Mouse (Mus musculus) kidney, embryonic 16.5 days (tissue): ENCODE results near the gene Pycr2. TPM values are rescaled to one million over a fixed set of nuclear protein-coding genes. Genes with fewer than 3 reads are reported as not detected.

Experiments used
- ATAC-seq: fragments of 200-750 bp; cut with Nextera tagmentation; 2 replicates; pipeline ENCODE4 v1.8.0; 2017; ENCODE audit warnings: moderate TSS enrichment; ENCODE audit not compliant: low FRiP score, low TSS enrichment
- H3K27ac ChIP-seq: fragments of 300-500 bp; sonication (generic); 2 replicates; pipeline ENCODE4 v1.5.1; 2014; ENCODE audit warnings: low read length
- H3K27me3 ChIP-seq: fragments of 300-500 bp; sonication (generic); 2 replicates; pipeline ENCODE4 v1.6.1; 2014; ENCODE audit warnings: low read length, control low read depth, mixed read lengths; ENCODE audit not compliant: insufficient read depth
- H3K36me3 ChIP-seq: fragments of 300-500 bp; sonication (generic); 2 replicates; pipeline ENCODE4 v1.6.1; 2014; ENCODE audit warnings: low read length, control low read depth, mixed read lengths; ENCODE audit not compliant: insufficient read depth
- H3K4me1 ChIP-seq: fragments of 300-500 bp; sonication (generic); 2 replicates; pipeline ENCODE4 v1.6.1; 2014; ENCODE audit warnings: low read length, control low read depth, mixed read lengths; ENCODE audit not compliant: insufficient read depth
- H3K4me2 ChIP-seq: fragments of 300-500 bp; sonication (generic); replicated peaks from 2 replicates; pipeline ENCODE4 v1.6.1; 2014; ENCODE audit warnings: low read depth, low read length
- H3K4me3 ChIP-seq: fragments of 300-500 bp; sonication (generic); 2 replicates; pipeline ENCODE4 v1.5.1; 2014; ENCODE audit warnings: mild to moderate bottlenecking, low read length
- H3K9ac ChIP-seq: fragments of 300-500 bp; sonication (generic); replicated peaks from 2 replicates; pipeline ENCODE4 v1.6.1; 2014; ENCODE audit warnings: low read length
- H3K9me3 ChIP-seq: fragments of 300-500 bp; sonication (generic); 2 replicates; pipeline ENCODE4 v1.6.1; 2016; ENCODE audit warnings: low read length, control low read depth
- WGBS: fragments of 180-500 bp; shearing (Covaris S2); extraction: QIAGEN DNeasy Blood & Tissue Kit; methylation state at CpG from one replicate; pipeline ENCODE4 v1.1.7; 2014; 5-methylcytosine and 5-hydroxymethylcytosine counted together
- polyA plus RNA-seq: library from polyadenylated mRNA; unstranded; fragments of >200 nt; fragmentation: Nextera tagmentation; extraction: Ambion mirVana; gene quantifications from 2 replicates; pipeline ENCODE4 v1.2.1, GENCODE M21; 2015

Pycr2 gene
- polyA plus RNA-seq = 111 TPM in 2 replicates

DNA sequence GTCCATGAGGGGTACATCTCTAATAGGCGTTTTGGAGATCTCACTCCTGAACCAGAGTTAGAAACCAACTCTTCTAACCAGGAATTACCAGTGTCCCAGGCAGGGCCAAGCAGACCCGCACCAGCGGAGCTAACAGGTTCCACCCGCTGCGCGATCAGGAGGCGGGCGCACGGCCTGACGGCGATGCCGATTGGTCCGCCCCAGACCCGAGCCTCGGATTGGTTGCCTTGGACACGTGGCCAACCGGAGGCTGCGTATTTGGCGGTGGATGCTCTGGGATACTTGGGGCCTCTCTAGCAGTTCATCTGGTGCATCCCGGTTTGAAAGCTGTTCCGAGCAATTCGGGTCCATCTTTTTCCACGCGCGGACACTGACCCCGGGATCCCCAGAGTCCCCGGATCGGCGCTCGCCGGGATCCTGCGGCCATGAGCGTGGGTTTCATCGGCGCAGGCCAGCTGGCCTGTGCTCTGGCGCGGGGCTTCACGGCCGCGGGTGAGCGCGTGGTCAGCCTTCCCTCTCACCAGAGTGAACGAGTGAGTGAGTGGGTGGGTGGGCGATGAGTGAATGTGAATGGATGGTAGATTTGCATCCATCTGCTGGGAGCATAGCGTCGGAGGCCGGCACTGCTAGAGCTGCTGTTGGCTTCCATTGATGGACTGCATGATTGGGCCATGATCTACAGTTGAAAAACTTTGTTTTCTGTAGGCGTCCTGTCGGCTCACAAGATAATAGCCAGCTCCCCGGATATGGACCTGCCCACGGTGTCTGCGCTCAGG is at the start of gene Pycr2:
Gene Pycr2, plus strand, starts transcription at position 255 of the 776 bp plus-strand sequence.
- no peaks in the 10 kb centered on the region for H3K9me3 ChIP-seq
- H3K27me3 ChIP-seq = no peaks in the 10 kb centered on the region
- WGBS = under 1% methylated on average over 52 of the region's 52 CpGs
- H3K27ac ChIP-seq = peak within 1 kb of the TSS; percentile 94
- peak within 1 kb of the TSS; percentile 92 for H3K9ac ChIP-seq
- H3K4me3 ChIP-seq = peak within 1 kb of the TSS; percentile 88
- peaks cover 18% of the 10 kb centered on the region for H3K4me1 ChIP-seq
- H3K36me3 ChIP-seq = peaks cover 29% of the 10 kb centered on the region
- peak within 1 kb of the TSS; percentile 89 for H3K4me2 ChIP-seq
- ATAC-seq = peak; percentile 100

DNA sequence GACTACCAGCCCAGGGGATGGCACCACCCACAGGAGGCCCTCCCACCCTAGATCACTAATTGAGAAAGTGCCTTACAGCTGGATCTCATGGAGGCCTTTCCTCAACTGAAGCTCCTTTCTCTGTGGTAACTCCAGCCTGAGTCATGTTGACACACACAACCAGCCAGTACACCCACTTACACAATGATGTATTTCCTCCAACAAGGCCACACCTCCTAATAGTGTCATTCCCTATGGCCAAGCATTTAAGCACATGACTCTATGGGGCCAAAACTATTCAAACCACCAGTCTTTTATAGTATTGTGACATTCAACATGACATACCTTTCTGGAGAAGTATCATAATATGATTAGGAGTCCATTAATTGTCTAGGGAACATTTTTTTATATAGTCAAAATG is 45.3 kb upstream of the Pycr2 start:
- no peaks in the 10 kb centered on the region for H3K9me3 ChIP-seq
- H3K27me3 ChIP-seq = no peaks in the 10 kb centered on the region
- ATAC-seq = no peak
- no peak overlapping the region for H3K4me3 ChIP-seq
- H3K9ac ChIP-seq = no peak overlapping the region
- peaks cover 69% of the 10 kb centered on the region for H3K36me3 ChIP-seq
- H3K4me1 ChIP-seq = no peaks in the 10 kb centered on the region
- no peak overlapping the region for H3K27ac ChIP-seq
- H3K4me2 ChIP-seq = no peak overlapping the region

DNA sequence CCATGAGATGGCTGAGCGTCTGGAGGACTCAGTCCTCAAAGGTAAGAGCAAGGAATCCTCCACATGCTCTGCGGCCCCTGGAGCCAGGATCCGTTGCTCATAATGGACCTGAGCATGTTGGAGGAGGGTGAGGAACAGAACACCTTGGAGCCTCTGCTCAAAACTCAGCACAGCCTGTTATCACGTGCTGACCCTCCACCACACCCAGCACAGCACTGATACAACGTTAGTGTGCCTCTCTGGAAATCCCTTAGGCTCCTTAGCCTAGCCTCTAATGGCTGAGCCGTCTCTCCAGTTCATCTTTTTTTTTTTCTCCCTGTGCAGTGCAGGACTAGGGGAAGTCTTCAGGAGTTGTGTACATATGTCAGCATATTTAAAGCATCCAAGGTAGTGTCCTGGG is 44.1 kb upstream of the Pycr2 start:
- H3K4me1 ChIP-seq = no peaks in the 10 kb centered on the region
- H3K27ac ChIP-seq = no peak overlapping the region
- no peak overlapping the region for H3K4me3 ChIP-seq
- no peak overlapping the region for H3K9ac ChIP-seq
- no peaks in the 10 kb centered on the region for H3K9me3 ChIP-seq
- H3K36me3 ChIP-seq = peaks cover 78% of the 10 kb centered on the region
- H3K4me2 ChIP-seq = no peak overlapping the region
- WGBS = 93% methylated on average over 6 of the region's 6 CpGs
- H3K27me3 ChIP-seq = no peaks in the 10 kb centered on the region
- ATAC-seq = no peak

DNA sequence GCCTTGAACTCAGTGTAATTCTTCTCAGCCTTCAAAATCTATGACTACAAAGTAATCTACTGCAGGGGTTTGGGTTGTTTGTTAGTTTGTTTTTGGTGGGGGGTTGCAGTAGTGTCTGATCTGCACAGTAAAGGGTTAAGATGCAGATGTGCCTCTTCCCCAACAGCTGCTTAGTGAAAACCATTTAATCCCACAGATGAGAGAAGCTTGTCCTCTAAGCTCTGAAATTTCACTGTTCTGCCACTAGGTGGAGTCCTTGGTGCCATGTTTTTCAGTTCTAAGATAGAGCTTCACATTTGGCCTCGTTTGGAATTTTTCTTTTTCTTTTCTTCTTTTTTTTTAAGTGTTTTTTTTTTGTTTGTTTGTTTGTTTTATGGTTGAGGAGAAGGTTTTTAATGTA is 40.5 kb upstream of the Pycr2 start:
- Histone ChIP-seq H3K27ac (no peak overlapping the region), H3K4me1 (no peaks in the 10 kb centered on the region), H3K36me3 (peaks cover 73% of the 10 kb centered on the region), H3K4me3 (no peak overlapping the region), H3K9ac (no peak overlapping the region), H3K27me3 (no peaks in the 10 kb centered on the region), H3K4me2 (no peak overlapping the region), H3K9me3 (no peaks in the 10 kb centered on the region)
- 7% methylated on average over 1 of the region's 1 CpGs for WGBS
- ATAC-seq = no peak

DNA sequence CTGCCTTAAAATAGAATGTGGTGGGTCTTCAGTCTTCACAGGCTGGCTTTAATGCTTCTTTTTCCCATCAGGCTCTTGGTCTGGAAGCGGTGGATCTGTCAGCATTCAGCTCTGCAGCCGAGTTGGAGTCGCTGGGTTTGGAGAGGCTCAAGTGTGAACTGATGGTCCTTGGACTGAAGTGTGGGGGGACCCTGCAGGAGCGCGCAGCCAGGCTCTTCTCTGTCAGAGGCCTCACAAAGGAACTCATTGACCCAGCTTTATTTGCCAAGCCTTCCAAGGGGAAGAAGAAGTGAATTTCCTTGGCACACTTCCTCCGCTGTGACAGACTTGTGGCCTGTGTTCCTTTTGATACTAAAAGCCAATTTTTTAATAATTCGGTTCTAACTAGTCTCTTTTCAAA is 38.1 kb upstream of the Pycr2 start:
- no peak overlapping the region for H3K27ac ChIP-seq
- no peak overlapping the region for H3K4me2 ChIP-seq
- H3K27me3 ChIP-seq = no peaks in the 10 kb centered on the region
- no peaks in the 10 kb centered on the region for H3K4me1 ChIP-seq
- WGBS = 97% methylated on average over 7 of the region's 7 CpGs
- ATAC-seq = no peak
- no peak overlapping the region for H3K9ac ChIP-seq
- peaks cover 52% of the 10 kb centered on the region for H3K36me3 ChIP-seq
- H3K9me3 ChIP-seq = no peaks in the 10 kb centered on the region
- no peak overlapping the region for H3K4me3 ChIP-seq

DNA sequence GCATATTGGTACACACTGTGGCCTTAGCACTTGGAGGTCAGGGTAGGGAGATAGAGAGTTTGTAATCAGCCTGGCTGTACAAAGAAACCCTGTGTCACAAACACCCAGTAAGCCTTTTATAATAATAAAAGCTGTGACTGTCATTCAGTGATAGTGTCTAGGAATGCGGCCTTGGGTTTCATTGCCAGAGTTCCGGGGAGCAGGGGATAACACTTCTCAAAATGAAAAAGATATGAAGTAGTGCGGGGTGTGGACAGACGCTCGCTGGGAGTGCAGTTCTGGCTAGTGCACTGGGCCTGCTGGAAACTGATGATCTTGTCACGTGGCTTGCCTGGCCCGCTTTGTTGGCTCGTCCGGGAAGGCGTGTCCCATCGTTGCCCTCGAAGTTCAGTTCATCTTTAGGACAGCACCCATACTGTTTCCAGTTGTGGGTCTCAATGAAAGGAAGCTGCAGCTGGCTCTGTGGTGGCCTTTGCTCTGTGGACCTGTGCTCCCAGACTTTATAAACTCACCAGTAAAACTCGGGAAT is 33.9 kb upstream of the Pycr2 start:
- H3K27ac ChIP-seq = no peak overlapping the region
- no peak overlapping the region for H3K4me2 ChIP-seq
- H3K4me3 ChIP-seq = no peak overlapping the region
- no peaks in the 10 kb centered on the region for H3K9me3 ChIP-seq
- no peak overlapping the region for H3K9ac ChIP-seq
- H3K4me1 ChIP-seq = no peaks in the 10 kb centered on the region
- ATAC-seq = no peak
- 75% methylated on average over 13 of the region's 13 CpGs for WGBS
- H3K27me3 ChIP-seq = no peaks in the 10 kb centered on the region
- peaks cover 22% of the 10 kb centered on the region for H3K36me3 ChIP-seq

DNA sequence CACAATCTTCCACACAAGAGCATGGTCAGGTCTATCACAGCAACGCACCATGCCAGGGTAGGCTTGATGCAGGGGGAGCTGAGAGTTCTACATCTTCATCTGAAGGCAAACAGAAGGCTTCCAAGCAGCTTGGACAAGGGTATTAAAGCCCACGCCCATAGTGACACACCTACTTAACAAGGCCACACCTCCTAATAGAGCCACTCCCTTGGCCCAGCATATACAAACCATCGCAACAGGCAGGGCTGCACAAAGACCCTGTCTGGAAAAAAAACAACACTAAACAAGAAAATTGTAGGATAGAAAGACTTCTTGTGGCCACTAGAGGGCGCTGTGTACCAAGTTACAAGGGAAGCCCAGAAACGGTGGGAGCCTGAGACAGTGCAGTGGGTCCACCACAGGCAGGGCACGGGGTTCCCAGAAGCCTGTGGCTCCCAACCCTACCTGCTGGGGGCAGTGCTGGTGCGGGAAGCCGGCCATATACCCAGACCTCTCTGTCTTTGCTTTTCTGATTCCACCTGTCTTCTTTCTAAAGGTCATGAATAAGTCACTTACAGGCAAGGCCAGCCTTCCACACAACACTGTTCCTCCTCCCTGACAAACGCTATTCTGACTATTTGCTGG is 30.1 kb upstream of the Pycr2 start:
- Histone ChIP-seq H3K9ac (no peak overlapping the region), H3K27me3 (no peaks in the 10 kb centered on the region), H3K9me3 (no peaks in the 10 kb centered on the region), H3K36me3 (no peaks in the 10 kb centered on the region), H3K4me2 (no peak overlapping the region), H3K4me1 (no peaks in the 10 kb centered on the region), H3K4me3 (no peak overlapping the region), H3K27ac (no peak overlapping the region)
- no peak for ATAC-seq
- 26% methylated on average over 9 of the region's 9 CpGs for WGBS

DNA sequence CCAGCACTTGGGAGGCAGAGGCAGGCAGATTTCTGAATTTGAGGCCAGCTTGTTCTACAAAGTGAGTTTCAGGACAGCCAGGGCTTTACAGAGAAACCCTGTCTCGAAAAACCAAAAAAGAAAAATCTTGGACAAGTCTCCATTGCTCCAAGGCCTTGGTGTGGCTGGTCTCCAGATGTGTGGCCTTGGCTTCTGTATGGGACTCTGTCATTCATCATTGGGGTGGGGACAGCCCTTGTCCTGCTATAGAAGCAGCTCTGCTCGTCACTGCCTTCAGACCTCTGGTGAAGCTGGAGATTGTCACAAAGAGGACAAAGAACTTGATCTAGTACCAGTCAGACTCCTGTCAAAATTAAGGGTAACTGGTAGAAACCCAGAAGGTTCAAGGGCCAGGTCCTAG is 29.5 kb upstream of the Pycr2 start:
- Histone ChIP-seq H3K9ac (no peak overlapping the region), H3K4me2 (no peak overlapping the region), H3K27me3 (no peaks in the 10 kb centered on the region), H3K36me3 (no peaks in the 10 kb centered on the region), H3K4me1 (no peaks in the 10 kb centered on the region), H3K9me3 (no peaks in the 10 kb centered on the region), H3K27ac (no peak overlapping the region), H3K4me3 (no peak overlapping the region)
- ATAC-seq = no peak
- WGBS = 76% methylated on average over 2 of the region's 2 CpGs

DNA sequence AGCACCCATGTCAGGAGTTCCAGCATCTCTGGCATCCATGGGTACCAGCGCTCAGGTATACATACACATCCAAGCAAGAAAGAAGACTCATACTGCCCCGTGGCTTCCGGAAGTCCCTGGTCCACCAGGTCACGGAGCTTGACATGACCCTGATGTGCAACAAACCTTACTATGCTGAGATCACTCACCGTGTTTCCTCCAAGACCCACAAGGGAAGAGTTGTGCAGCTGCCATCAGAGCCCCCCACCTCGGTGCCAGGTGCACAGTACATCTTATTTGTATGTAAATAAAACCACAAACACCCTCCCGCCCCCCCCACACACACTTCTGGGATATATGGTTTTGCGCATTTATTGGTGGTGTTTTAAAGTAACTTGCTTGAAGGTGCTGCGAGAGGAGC is 29.0 kb upstream of the Pycr2 start:
- Histone ChIP-seq H3K9ac (no peak overlapping the region), H3K27ac (no peak overlapping the region), H3K4me1 (no peaks in the 10 kb centered on the region), H3K4me3 (no peak overlapping the region), H3K36me3 (no peaks in the 10 kb centered on the region), H3K9me3 (no peaks in the 10 kb centered on the region), H3K27me3 (no peaks in the 10 kb centered on the region), H3K4me2 (no peak overlapping the region)
- WGBS = 85% methylated on average over 9 of the region's 9 CpGs
- no peak for ATAC-seq

DNA sequence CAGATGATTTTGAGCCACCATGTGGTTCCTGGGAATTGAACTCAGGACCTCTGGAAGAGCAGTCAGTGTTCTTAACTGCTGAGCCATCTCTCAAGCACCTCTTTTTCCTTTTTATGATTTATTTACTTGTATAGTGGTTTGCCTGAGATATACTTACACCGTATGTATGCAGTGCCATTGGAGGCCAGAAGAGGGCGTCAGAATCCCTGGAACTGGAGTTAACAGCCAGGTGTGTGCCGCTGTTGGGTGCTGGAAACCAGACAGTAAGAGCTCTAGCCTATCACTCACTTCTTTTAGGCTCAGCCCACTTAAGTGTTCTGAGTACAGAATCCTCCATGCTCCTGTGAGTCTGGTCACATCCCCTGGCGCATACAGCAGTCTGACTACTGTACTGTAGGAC is 26.6 kb upstream of the Pycr2 start:
- no peaks in the 10 kb centered on the region for H3K9me3 ChIP-seq
- no peaks in the 10 kb centered on the region for H3K36me3 ChIP-seq
- no peak overlapping the region for H3K9ac ChIP-seq
- 77% methylated on average over 4 of the region's 4 CpGs for WGBS
- no peak for ATAC-seq
- no peak overlapping the region for H3K27ac ChIP-seq
- no peak overlapping the region for H3K4me2 ChIP-seq
- no peak overlapping the region for H3K4me3 ChIP-seq
- no peaks in the 10 kb centered on the region for H3K27me3 ChIP-seq
- no peaks in the 10 kb centered on the region for H3K4me1 ChIP-seq
